Mouse (Mus musculus) cerebellum, adult 11-12 months (tissue): ENCODE measurements at regions not wholly inside any gene's neighbourhood (a gene's known extent, or its start where the extent isn't known, plus 50 kb on each side); places are given as distances from the start of the nearest gene placed in this dataset.
A peak's percentile ranks its signal among the peaks of the same experiment; 100 is the strongest.

Experiments used
- DNase-seq: peaks from one replicate; pipeline ENCODE4 v3.0.0; 2022

DNA sequence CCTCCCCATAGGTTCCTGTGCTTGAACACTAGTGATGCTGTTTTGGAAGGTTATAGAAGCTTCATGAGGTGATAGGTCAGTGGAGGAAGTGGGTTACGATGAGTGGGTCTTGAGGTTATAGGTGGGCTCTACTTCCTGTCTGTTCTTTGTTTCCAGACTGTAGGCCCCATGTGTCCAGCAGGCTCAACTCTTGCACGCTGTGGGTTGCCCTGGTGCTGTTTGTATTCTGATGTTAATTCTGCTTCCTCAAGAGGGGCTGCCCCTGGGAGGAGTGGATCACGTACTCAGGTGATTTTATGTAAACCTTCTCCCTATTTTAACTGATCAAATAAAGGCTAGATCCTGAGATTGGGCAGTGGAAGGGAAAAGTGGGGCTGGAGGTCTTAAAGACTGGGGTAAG, 60.4 kb upstream of the Rap1gds1 start:
- DNase-seq, result no peak

DNA sequence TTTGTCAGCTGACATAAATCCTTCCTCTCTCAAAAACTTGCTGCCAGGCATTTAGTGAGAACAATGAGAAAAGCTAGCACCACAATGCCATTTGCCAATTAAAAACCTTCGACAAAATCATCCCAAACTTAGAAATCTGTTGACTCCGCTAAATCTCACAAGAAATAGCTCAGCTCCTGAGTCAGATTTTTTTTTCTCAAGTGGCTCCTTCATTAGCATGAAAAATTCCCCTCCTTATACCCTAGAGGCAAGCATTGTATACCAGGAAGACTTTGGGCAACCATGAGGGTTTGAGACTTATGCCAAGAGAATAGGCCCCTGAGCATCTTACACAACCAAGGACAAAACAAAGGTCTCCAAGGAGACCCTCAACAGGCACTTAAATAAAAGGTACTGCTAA, 61.0 kb upstream of the Rap1gds1 start:
- DNase-seq, result no peak

DNA sequence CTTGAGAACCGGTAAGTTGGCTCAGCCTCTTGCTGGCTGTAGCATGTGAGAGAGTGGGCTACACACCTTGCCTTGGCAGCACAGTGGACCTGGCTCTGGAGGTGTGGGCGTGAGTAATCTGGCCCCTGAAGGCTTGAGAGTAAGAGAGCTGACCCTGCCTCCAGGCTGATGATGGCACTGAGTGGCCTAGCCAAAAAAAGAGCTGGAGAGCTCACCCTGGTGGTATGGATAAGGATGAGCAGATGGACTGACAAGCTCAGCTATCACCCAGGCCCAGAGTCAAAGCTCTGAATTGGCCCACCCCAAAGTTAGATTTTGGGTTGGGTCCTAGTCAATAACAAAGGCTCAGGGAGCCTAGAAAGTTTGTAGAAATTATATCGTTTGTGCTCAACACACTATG, 52.8 kb upstream of the Stpg2 start:
- DNase-seq, result peak; percentile 4

DNA sequence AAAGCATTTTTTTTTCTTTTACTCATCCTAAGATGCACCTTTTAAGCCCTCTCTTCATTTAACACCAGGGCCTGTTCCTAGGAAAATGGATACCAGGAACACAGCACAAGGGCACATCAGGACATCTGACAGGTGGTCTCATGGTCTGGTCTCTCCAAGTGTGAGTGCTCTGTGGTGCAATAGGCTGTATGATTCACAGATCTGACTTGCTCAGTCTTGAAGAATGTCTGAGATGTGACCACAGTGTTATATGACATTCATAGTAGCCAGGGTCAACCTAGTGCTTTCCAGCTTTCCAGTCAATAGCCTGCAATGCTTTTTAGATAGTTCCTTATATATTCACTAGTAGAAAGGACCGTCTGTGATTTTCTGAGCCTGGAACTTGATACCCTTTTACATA, 51.2 kb upstream of the Stpg2 start:
- no peak for DNase-seq
